Mouse (Mus musculus) neural tube, embryonic 15.5 days (tissue): ENCODE measurements at regions not wholly inside any gene's neighbourhood (a gene's known extent, or its start where the extent isn't known, plus 50 kb on each side); places are given as distances from the start of the nearest gene placed in this dataset.

ENCODE experiments used
- ATAC-seq: fragments of 200-750 bp; cut with Nextera tagmentation; 2 replicates; pipeline ENCODE4 v1.8.0; 2017; ENCODE audit warnings: mild to moderate bottlenecking, moderate TSS enrichment, moderate library complexity; ENCODE audit not compliant: low FRiP score
- H3K27ac ChIP-seq: fragments of 300-500 bp; sonication (generic); replicated peaks from 2 replicates; pipeline ENCODE4 v1.5.1; 2015; ENCODE audit warnings: mild to moderate bottlenecking, inconsistent platforms
- H3K27me3 ChIP-seq: fragments of 300-500 bp; sonication (generic); replicated peaks from 2 replicates; pipeline ENCODE4 v1.6.1; 2015; ENCODE audit warnings: inconsistent platforms
- H3K36me3 ChIP-seq: fragments of 300-500 bp; sonication (generic); 2 replicates; pipeline ENCODE4 v1.6.1; 2015; ENCODE audit warnings: inconsistent platforms
- H3K4me1 ChIP-seq: fragments of 300-500 bp; sonication (generic); 2 replicates; pipeline ENCODE4 v1.6.1; 2015; ENCODE audit warnings: inconsistent platforms
- H3K4me2 ChIP-seq: fragments of 300-500 bp; sonication (generic); 2 replicates; pipeline ENCODE4 v1.6.1; 2015; ENCODE audit warnings: inconsistent platforms, mild to moderate bottlenecking, moderate library complexity
- H3K4me3 ChIP-seq: fragments of 300-500 bp; sonication (generic); replicated peaks from 2 replicates; pipeline ENCODE4 v1.5.1; 2015; ENCODE audit warnings: mild to moderate bottlenecking, inconsistent platforms
- H3K9ac ChIP-seq: fragments of 300-500 bp; sonication (generic); replicated peaks from 2 replicates; pipeline ENCODE4 v1.6.1; 2015; ENCODE audit warnings: mild to moderate bottlenecking, inconsistent platforms
- H3K9me3 ChIP-seq: fragments of 300-500 bp; sonication (generic); replicated peaks from 2 replicates; pipeline ENCODE4 v1.6.1; 2016; ENCODE audit warnings: inconsistent platforms
- whole genome bisulfite sequencing: fragments of 180-500 bp; shearing (Covaris S2); methylation state at CpG from one replicate; pipeline ENCODE4 v1.1.7; 2015; ENCODE audit warnings: mixed read lengths; 5-methylcytosine and 5-hydroxymethylcytosine counted together

DNA sequence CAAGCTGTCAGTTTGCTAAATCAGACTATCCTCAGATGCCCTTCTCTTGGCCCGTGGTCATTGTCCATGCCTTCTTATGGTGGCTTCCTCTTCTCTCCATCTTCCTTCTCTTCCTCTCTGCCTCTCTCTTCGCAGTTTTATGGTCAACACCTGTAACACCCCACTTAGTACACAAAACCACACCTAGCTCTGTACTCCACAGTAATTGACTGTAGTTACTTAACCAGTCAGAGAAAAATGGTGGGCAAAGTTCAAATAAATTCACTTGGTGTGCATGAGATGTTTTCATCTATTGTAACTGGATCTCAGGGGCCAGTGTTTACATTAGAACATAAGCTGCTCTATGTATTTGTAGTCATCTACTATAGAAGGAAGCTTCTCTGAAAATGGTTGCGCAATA lies 807.8 kb upstream of the Cadm2 start:
- Histone ChIP-seq H3K4me1 (no peaks in the 10 kb centered on the region), H3K36me3 (no peaks in the 10 kb centered on the region), H3K4me2 (no peak overlapping the region), H3K27ac (no peak overlapping the region), H3K4me3 (no peak overlapping the region), H3K9me3 (no peaks in the 10 kb centered on the region), H3K9ac (no peak overlapping the region), H3K27me3 (no peaks in the 10 kb centered on the region)
- WGBS, result 92% methylated on average over 3 of the region's 3 CpGs
- no peak for ATAC-seq

DNA sequence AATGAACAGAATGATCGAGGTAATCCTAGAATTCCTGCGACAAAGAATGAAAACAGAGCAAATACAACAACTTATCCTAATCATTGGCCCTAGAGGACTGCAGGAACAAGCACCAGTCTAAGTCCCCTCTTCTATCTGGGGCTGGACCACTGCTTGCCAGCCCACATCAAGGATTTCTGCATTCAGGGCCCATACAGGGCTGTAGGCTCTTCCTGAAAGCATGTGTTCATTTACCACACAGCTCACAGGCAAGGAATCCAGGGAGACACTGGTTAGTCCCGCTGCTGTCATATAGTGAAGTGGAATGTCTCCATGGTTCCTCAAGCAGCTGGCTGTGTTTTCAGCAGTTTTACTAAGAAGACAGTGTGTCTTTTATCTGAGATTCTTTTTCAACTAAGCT lies 806.8 kb upstream of the Cadm2 start:
- Histone ChIP-seq H3K4me2 (no peak overlapping the region), H3K27ac (no peak overlapping the region), H3K27me3 (no peaks in the 10 kb centered on the region), H3K36me3 (no peaks in the 10 kb centered on the region), H3K4me3 (no peak overlapping the region), H3K9me3 (no peaks in the 10 kb centered on the region), H3K4me1 (no peaks in the 10 kb centered on the region), H3K9ac (no peak overlapping the region)
- no peak for ATAC-seq
- 91% methylated on average over 3 of the region's 3 CpGs for WGBS

DNA sequence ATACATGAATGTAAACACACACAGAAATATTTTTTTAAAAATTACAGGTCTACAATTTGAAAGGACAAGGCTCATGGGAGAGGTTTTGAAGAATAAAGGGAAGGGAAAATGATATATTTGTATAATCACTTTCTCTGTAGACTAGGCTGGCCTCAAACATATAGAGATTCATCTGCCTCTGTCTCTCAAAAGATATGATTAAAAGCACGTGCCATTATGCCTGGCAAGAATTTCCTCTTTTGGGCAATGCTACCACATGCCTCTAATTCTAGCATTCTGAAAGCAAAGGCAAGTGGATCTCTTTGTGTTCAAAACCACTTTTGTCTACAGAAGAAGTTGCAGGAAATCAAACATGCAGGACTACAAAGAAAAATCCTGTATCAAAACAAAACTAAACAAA lies 804.6 kb upstream of the Cadm2 start:
- Histone ChIP-seq H3K9me3 (no peaks in the 10 kb centered on the region), H3K9ac (no peak overlapping the region), H3K36me3 (no peaks in the 10 kb centered on the region), H3K27me3 (no peaks in the 10 kb centered on the region), H3K4me3 (no peak overlapping the region), H3K4me2 (no peak overlapping the region), H3K4me1 (no peaks in the 10 kb centered on the region), H3K27ac (no peak overlapping the region)
- ATAC-seq, result no peak
- 82% methylated on average over 1 of the region's 1 CpGs for WGBS

DNA sequence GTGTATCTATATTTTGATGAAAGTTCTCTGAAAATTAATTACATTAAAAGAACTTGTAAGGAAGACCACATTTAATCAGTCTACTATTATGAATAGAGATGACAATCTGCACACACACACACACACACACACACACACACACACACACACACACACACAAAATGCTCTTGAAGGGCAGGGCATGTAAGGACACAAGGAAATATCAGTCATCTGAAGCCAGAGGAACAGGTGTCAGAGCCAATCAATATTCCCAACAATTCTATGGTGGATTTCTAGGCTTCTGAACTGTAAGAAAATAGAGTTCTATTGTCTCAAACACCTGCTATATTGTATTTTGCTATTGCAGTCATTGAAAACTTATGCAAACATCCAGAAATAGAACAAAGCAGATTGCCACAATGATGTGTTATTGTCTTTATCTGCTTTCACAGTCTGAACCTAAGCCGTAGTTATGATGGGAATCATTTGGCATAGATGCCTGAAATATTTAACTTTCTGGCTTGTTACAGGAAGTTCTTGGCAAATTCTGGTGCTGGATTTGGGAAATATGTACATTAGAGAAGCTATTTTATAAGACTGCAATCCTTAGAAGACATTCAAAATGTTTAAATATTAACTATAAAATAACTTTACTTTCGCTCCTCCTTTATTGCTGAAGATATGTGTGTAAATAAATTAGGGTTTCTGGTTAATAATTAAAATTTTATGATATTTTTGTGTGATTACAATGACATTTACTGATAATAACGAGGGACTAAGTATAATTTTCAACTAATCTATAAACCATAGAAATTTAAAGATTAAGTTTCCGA lies 781.4 kb upstream of the Cadm2 start:
- H3K36me3 ChIP-seq, result no peaks in the 10 kb centered on the region
- ATAC-seq, result no peak
- no peaks in the 10 kb centered on the region for H3K27me3 ChIP-seq
- no peak overlapping the region for H3K27ac ChIP-seq
- no peak overlapping the region for H3K4me2 ChIP-seq
- H3K4me1 ChIP-seq, result no peaks in the 10 kb centered on the region
- H3K9me3 ChIP-seq, result no peaks in the 10 kb centered on the region
- no peak overlapping the region for H3K9ac ChIP-seq
- H3K4me3 ChIP-seq, result no peak overlapping the region
- 86% methylated on average over 4 of the region's 4 CpGs for WGBS

DNA sequence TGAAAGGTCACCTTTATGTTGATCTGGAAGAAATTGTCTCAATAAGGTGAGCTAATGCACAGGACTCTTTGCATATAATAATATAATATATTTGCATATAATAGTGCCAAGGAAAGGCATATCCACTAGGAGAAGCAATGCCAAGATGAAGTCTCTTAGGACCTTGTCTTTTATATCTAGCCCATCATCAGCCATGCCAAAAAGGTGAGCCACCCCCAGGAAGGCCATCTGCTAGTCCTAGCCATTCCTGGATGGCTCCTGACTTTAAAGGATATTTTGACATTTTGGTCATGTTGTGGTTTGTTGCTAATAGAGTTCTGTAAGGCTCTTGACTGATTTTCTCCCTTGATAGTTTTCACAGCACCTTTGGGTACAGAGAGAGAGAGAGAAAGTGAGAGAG lies 779.9 kb upstream of the Cadm2 start:
- no peaks in the 10 kb centered on the region for H3K36me3 ChIP-seq
- no peaks in the 10 kb centered on the region for H3K9me3 ChIP-seq
- no peak overlapping the region for H3K9ac ChIP-seq
- no peak for ATAC-seq
- no peaks in the 10 kb centered on the region for H3K4me1 ChIP-seq
- no peak overlapping the region for H3K4me3 ChIP-seq
- H3K4me2 ChIP-seq, result no peak overlapping the region
- H3K27me3 ChIP-seq, result no peaks in the 10 kb centered on the region
- no peak overlapping the region for H3K27ac ChIP-seq

DNA sequence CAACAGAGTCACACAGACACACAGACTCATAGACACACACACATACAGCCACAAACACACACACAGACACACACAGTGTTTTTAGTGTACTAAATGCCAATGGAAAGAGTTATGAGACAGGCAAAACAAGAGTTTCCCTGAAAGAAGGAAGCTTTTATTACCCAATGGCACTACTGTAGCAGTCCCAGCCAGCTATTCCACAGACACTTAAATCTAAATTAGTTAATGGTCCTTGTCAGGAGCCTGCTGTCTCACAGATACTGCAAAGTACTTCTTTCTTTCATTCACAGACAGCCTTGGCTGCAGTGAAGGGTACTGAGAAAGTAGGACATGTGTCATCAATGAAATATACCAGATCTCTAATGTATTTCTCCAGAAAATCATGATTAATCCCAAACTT lies 730.4 kb upstream of the Cadm2 start:
- Histone ChIP-seq H3K9ac (no peak overlapping the region), H3K4me2 (no peak overlapping the region), H3K27me3 (no peaks in the 10 kb centered on the region), H3K9me3 (no peaks in the 10 kb centered on the region), H3K4me3 (no peak overlapping the region), H3K4me1 (no peaks in the 10 kb centered on the region), H3K27ac (no peak overlapping the region), H3K36me3 (no peaks in the 10 kb centered on the region)
- peak; percentile 87 for ATAC-seq

DNA sequence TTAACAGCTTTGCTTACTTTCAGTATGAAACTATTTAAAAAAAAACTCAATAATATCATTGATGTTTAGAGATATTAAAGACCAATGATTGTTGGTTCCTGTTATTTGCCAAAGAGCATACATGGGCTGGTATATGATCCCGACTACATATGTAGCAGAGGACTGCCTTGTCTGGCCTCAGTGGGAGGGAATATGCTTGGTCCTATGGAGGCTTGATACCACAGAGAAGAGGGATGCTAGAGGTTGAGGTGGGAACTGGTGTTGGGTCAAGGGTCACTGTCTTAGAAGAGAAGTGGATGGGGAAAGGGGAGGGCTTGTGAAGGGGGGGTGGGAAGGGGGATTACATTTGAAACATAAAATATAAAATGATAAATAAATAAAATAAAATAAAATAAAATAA lies 718.3 kb upstream of the Cadm2 start:
- no peaks in the 10 kb centered on the region for H3K27me3 ChIP-seq
- no peak overlapping the region for H3K4me2 ChIP-seq
- H3K36me3 ChIP-seq, result no peaks in the 10 kb centered on the region
- H3K4me1 ChIP-seq, result no peaks in the 10 kb centered on the region
- no peak for ATAC-seq
- H3K9ac ChIP-seq, result no peak overlapping the region
- WGBS, result 88% methylated on average over 1 of the region's 1 CpGs
- no peaks in the 10 kb centered on the region for H3K9me3 ChIP-seq
- H3K27ac ChIP-seq, result no peak overlapping the region
- no peak overlapping the region for H3K4me3 ChIP-seq
